11 mouse cellular contexts compared by ENCODE assay signal in the genomic region with DNA sequence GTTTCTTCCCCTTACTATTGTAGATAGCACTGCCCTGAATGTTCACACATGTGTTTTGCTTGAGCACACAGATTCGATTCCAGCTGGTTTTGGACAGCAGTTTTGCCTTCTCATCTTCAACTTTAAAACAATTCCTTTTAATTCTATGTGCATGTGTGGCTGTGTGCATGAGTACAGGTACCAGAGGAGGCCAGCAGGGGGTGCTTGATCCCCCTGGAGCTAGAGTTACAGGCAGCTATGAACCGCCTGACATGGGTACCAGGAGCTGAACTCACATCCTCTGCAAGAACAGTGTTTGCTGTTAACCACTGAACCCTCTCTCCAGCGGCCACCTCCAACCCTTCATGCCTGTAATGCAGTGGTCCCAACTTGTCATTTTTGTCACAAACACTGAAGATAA. TPM values are rescaled to one million over a fixed set of nuclear protein-coding genes. Genes with fewer than 3 reads are reported as not detected.
A peak's percentile ranks its signal among the peaks of the same experiment; 100 is the strongest.
DNase-seq lines count a peak whose midpoint lies in the region; ATAC-seq and TF ChIP-seq lines count a peak whose summit lies in the region.
"Had no signal": no experiment of that assay in that cellular context is flagged by ENCODE, and none has a peak within 500 bp of the region (broad histone marks: within the 10 kb centered on the region; RNA-seq: fewer than 3 reads in every experiment).

No protein-coding gene starts in this region.

- H3K4me1 ChIP-seq in liver, adult 2 months (ENCODE audit: control insufficient read depth, insufficient read depth, low read length): peaks cover 9% of the 10 kb centered on the region
- H3K4me1 ChIP-seq in liver, embryonic 11.5 days (replicated peaks; ENCODE audit: control insufficient read depth, insufficient read depth, low read length): peaks cover 9% of the 10 kb centered on the region
- H3K4me1 ChIP-seq in liver, embryonic 14.5 days (replicated peaks; ENCODE audit: control insufficient read depth in 2 of 2, insufficient read depth in 2 of 2, low read length in 1 of 2): peaks cover 8 to 10% of the 10 kb centered on the region in 2 experiments

- no peaks in the 10 kb centered on the region for H3K27me3 ChIP-seq in liver, adult 2 months (ENCODE audit: control insufficient read depth, insufficient read depth, low read length)
- H3K27me3 ChIP-seq in liver, embryonic 11.5 days (replicated peaks; ENCODE audit: control insufficient read depth, insufficient read depth, low read length): no peaks in the 10 kb centered on the region
- H3K27me3 ChIP-seq in liver, embryonic 14.5 days (ENCODE audit: control insufficient read depth, insufficient read depth, low read length): no peaks in the 10 kb centered on the region
- H3K27me3 ChIP-seq: embryonic facial prominence, embryonic 15.5 days had no signal

- no peak overlapping the region for H3K4me2 ChIP-seq in liver, embryonic 11.5 days
- H3K4me2 ChIP-seq in liver, embryonic 14.5 days (ENCODE audit: low read depth): no peak overlapping the region
- H3K4me2 ChIP-seq: embryonic facial prominence, embryonic 15.5 days had no signal

- peak; percentile 55 for TF ChIP-seq CTCF in liver, adult 2 months (IDR thresholded peaks at IDR 0.05; ENCODE audit: low read depth, low read length)
- peak; percentile 69 for TF ChIP-seq CTCF in liver, embryonic 14.5 days (IDR thresholded peaks at IDR 0.05; ENCODE audit: low read depth)

- 95% methylated on average over 3 of the region's 3 CpGs for WGBS in liver, adult 2 months
- 93% methylated on average over 3 of the region's 3 CpGs for WGBS in liver, embryonic 11.5 days
- 85% methylated on average over 3 of the region's 3 CpGs for WGBS in liver, embryonic 14.5 days (ENCODE audit: insufficient replicate concordance)

- no peak for TF ChIP-seq POLR2A in liver, adult 2 months (IDR thresholded peaks at IDR 0.05; ENCODE audit: extremely low read depth, insufficient read depth, low read length)

- H3K79me2 ChIP-seq in liver, adult 2 months (ENCODE audit: control insufficient read depth, insufficient read depth, low read length): no peaks in the 10 kb centered on the region; the same call in 1 of the 2 replicates

- no peak for ATAC-seq in liver, embryonic 11.5 days (replicated peaks; ENCODE audit: low FRiP score)
- no peak for ATAC-seq in liver, embryonic 14.5 days (ENCODE audit: insufficient read depth)

- no peak overlapping the region for H3K4me3 ChIP-seq in liver, adult 2 months (ENCODE audit: insufficient read depth, low read depth, low read length)
- no peak overlapping the region for H3K4me3 ChIP-seq in liver, embryonic 11.5 days (ENCODE audit: low read depth, low read length)
- no peak overlapping the region for H3K4me3 ChIP-seq in liver, embryonic 14.5 days (ENCODE audit: insufficient read depth in 1 of 2, low read depth in 2 of 2, low read length in 2 of 2)
- H3K4me3 ChIP-seq: embryonic facial prominence, embryonic 15.5 days had no signal

- H3K36me3 ChIP-seq in liver, adult 2 months (ENCODE audit: control insufficient read depth, insufficient read depth, low read length): peaks cover 31% of the 10 kb centered on the region
- H3K36me3 ChIP-seq in liver, embryonic 11.5 days (ENCODE audit: control insufficient read depth, insufficient read depth, low read length): peaks cover 47% of the 10 kb centered on the region
- peaks cover 59% of the 10 kb centered on the region for H3K36me3 ChIP-seq in liver, embryonic 14.5 days (replicated peaks; ENCODE audit: control insufficient read depth, insufficient read depth, low read depth)

- no peaks in the 10 kb centered on the region for H3K9me3 ChIP-seq in liver, embryonic 11.5 days (ENCODE audit: control insufficient read depth, low read length)
- no peaks in the 10 kb centered on the region for H3K9me3 ChIP-seq in liver, embryonic 14.5 days (ENCODE audit: control insufficient read depth, low read length)
- H3K9me3 ChIP-seq: embryonic facial prominence, embryonic 15.5 days had no signal

- H3K9ac ChIP-seq in liver, adult 2 months (ENCODE audit: low read depth, low read length): no peak overlapping the region
- H3K9ac ChIP-seq in liver, embryonic 11.5 days (ENCODE audit: low read depth, low read length): no peak overlapping the region
- no peak overlapping the region for H3K9ac ChIP-seq in liver, embryonic 14.5 days (replicated peaks)
- H3K9ac ChIP-seq: embryonic facial prominence, embryonic 15.5 days had no signal

- no peak overlapping the region for H3K27ac ChIP-seq in liver, adult 2 months (replicated peaks; ENCODE audit: insufficient read depth, low read depth, low read length)
- no peak overlapping the region for H3K27ac ChIP-seq in liver, embryonic 11.5 days (ENCODE audit: low read depth, low read length)
- H3K27ac ChIP-seq in liver, embryonic 14.5 days: no peak overlapping the region
- H3K27ac ChIP-seq: embryonic facial prominence, embryonic 15.5 days had no signal

- TF ChIP-seq EP300 in liver, embryonic 14.5 days (IDR thresholded peaks at IDR 0.05; ENCODE audit: low read depth): no peak

- peak; percentile 17 for DNase-seq in cerebellum, adult 9-11 months
- DNase-seq in cerebellum, adult 8-10 months: no peak
- DNase-seq in liver, adult 2 months (ENCODE audit: extremely low read depth, low read depth, low spot score): no peak
- no peak for DNase-seq in liver, embryonic 11.5 days (ENCODE audit: low spot score)
- peak; percentile 69 for DNase-seq in ES-CJ7 (ENCODE audit: low read depth, low spot score)
- no peak for DNase-seq in liver, embryonic 14.5 days (ENCODE audit: low read depth in 3 of 3, low spot score in 3 of 3)
- DNase-seq in left cerebral cortex, adult 8-10 months (ENCODE audit: low spot score in 2 of 2): no peak
- no peak for DNase-seq in gastrocnemius, adult 8-10 months (ENCODE audit: low spot score in 2 of 2)

RNA-seq across cellular contexts. Expression of gene Tmem116, which starts 3.2 kb away (rescaled TPM):
- total RNA-seq in liver, adult 2 months (2014; rRNA removed): not detected in 2 replicates
- 0.20 and 0.21 TPM in 2 replicates for polyA plus RNA-seq in liver, adult 2 months (2012; rRNA removed)
- 1.1 and 2.6 TPM in 2 replicates for polyA plus RNA-seq in liver, embryonic 11.5 days (2014; fragmentation: Nextera tagmentation; extraction: Ambion mirVana)
- 0.46 and 0.69 TPM in 2 replicates for polyA plus RNA-seq in liver, embryonic 14.5 days (2012; rRNA removed)
- polyA plus RNA-seq in liver, embryonic 14.5 days (2014; fragmentation: Nextera tagmentation; extraction: Ambion mirVana): 0.57 and 1.0 TPM in 2 replicates
- 10 to 100 TPM in 1 of 4 experiments, 1 to 10 TPM in 3; 6.6 to 10.1 (median 7.8) TPM for total RNA-seq in left cerebral cortex, adult 8-10 months (2022)
- total RNA-seq in gastrocnemius, adult 8-10 months (2022): 1 to 10 TPM; 6.3 to 9.3 (median 8.5) TPM

RNA-seq across cellular contexts. Expression of gene Erp29, which starts 3.9 kb away (rescaled TPM):
- 21.9 and 30.0 TPM in 2 replicates for total RNA-seq in liver, adult 2 months (2014; rRNA removed)
- polyA plus RNA-seq in liver, adult 2 months (2012; rRNA removed): 21.5 and 27.1 TPM in 2 replicates
- polyA plus RNA-seq in liver, embryonic 11.5 days (2014; fragmentation: Nextera tagmentation; extraction: Ambion mirVana): 168 and 175 TPM in 2 replicates
- 26.4 and 63.7 TPM in 2 replicates for polyA plus RNA-seq in liver, embryonic 14.5 days (2012; rRNA removed)
- 74.9 and 82.1 TPM in 2 replicates for polyA plus RNA-seq in liver, embryonic 14.5 days (2014; fragmentation: Nextera tagmentation; extraction: Ambion mirVana)
- total RNA-seq in left cerebral cortex, adult 8-10 months (2022): 100 to 1,000 TPM; 116 to 148 (median 130) TPM
- total RNA-seq in gastrocnemius, adult 8-10 months (2022): 10 to 100 TPM; 30.5 to 34.9 (median 31.1) TPM

RNA-seq across cellular contexts. Expression of gene Naa25, which starts 50.7 kb away (rescaled TPM):
- total RNA-seq in liver, adult 2 months (2014; rRNA removed): 8.6 and 8.9 TPM in 2 replicates
- 5.8 and 7.6 TPM in 2 replicates for polyA plus RNA-seq in liver, adult 2 months (2012; rRNA removed)
- polyA plus RNA-seq in liver, embryonic 11.5 days (2014; fragmentation: Nextera tagmentation; extraction: Ambion mirVana): 59.5 and 64.2 TPM in 2 replicates
- polyA plus RNA-seq in liver, embryonic 14.5 days (2012; rRNA removed): 6.2 and 8.8 TPM in 2 replicates
- polyA plus RNA-seq in liver, embryonic 14.5 days (2014; fragmentation: Nextera tagmentation; extraction: Ambion mirVana): 18.5 and 23.6 TPM in 2 replicates
- 10 to 100 TPM; 34.7 to 41.3 (median 36.6) TPM for total RNA-seq in left cerebral cortex, adult 8-10 months (2022)
- 10 to 100 TPM; 28.5 to 32.6 (median 30.3) TPM for total RNA-seq in gastrocnemius, adult 8-10 months (2022)

RNA-seq across cellular contexts. Expression of gene Adam1b, which starts 54.8 kb away (rescaled TPM):
- not detected in 2 replicates for total RNA-seq in liver, adult 2 months (2014; rRNA removed)
- polyA plus RNA-seq in liver, adult 2 months (2012; rRNA removed): not detected in 2 replicates
- polyA plus RNA-seq in liver, embryonic 11.5 days (2014; fragmentation: Nextera tagmentation; extraction: Ambion mirVana): not detected in 2 replicates
- not detected in 2 replicates for polyA plus RNA-seq in liver, embryonic 14.5 days (2012; rRNA removed)
- not detected in 2 replicates for polyA plus RNA-seq in liver, embryonic 14.5 days (2014; fragmentation: Nextera tagmentation; extraction: Ambion mirVana)
- not detected for total RNA-seq in left cerebral cortex, adult 8-10 months (2022)
- not detected for total RNA-seq in gastrocnemius, adult 8-10 months (2022)
- total RNA-seq: heart, postnatal 14 days had no signal
- polyA plus RNA-seq: embryonic facial prominence, embryonic 15.5 days; neural tube, embryonic 14.5 days had no signal

Comparison
In these comparisons a context has a peak if more than half of its experiments do, and no peak if none do; other contexts are left out.
1. DNase-seq: peak in cerebellum, adult 9-11 months (single experiment) and ES-CJ7 (single experiment); none in cerebellum, adult 8-10 months (single experiment), liver, adult 2 months (single experiment), liver, embryonic 11.5 days (single experiment), liver, embryonic 14.5 days (0 of 3), left cerebral cortex, adult 8-10 months (0 of 2) and gastrocnemius, adult 8-10 months (0 of 2).